Comparison of ENCODE assay signal across 15 mouse cellular contexts in genomic region chr7:122558085-122558811, GRCm38 (mm10).
DNase-seq lines count a peak whose midpoint lies in the region; ATAC-seq and TF ChIP-seq lines count a peak whose summit lies in the region.
"Had no signal": no experiment of that assay in that cellular context is flagged by ENCODE, and none has a peak within 500 bp of the region (broad histone marks: within the 10 kb centered on the region; RNA-seq: fewer than 3 reads in every experiment).

No protein-coding gene starts in this region.

- H3K4me2 ChIP-seq in hindbrain, postnatal 0 days (ENCODE audit: low read depth, low read length): no peak overlapping the region
- 0 out of 2 replicates have a peak overlapping the region, but pooled peaks have one; percentile 2 for H3K4me2 ChIP-seq in forebrain, embryonic 12.5 days
- H3K4me2 ChIP-seq in hindbrain, embryonic 16.5 days (ENCODE audit: low read length): no peak overlapping the region
- H3K4me2 ChIP-seq: limb, embryonic 12.5 days had no signal

- no peaks in the 10 kb centered on the region for H3K36me3 ChIP-seq in hindbrain, embryonic 10.5 days
- no peaks in the 10 kb centered on the region for H3K36me3 ChIP-seq in hindbrain, postnatal 0 days (ENCODE audit: insufficient read depth, low read length)
- H3K36me3 ChIP-seq in forebrain, embryonic 12.5 days (replicated peaks): no peaks in the 10 kb centered on the region
- H3K36me3 ChIP-seq in hindbrain, embryonic 16.5 days (ENCODE audit: control insufficient read depth, insufficient read depth, low read length): no peaks in the 10 kb centered on the region
- H3K36me3 ChIP-seq: limb, embryonic 12.5 days had no signal

- H3K9ac ChIP-seq in hindbrain, postnatal 0 days (replicated peaks; ENCODE audit: low read length): no peak overlapping the region
- no peak overlapping the region for H3K9ac ChIP-seq in forebrain, embryonic 12.5 days
- no peak overlapping the region for H3K9ac ChIP-seq in hindbrain, embryonic 16.5 days (ENCODE audit: low read depth, low read length)
- H3K9ac ChIP-seq: limb, embryonic 12.5 days; liver, embryonic 14.5 days had no signal

- intact Hi-C loops in heart, postnatal 14 days (cut with DNase I): no loop called here

- H3K9me3 ChIP-seq in hindbrain, embryonic 10.5 days: no peaks in the 10 kb centered on the region
- H3K9me3 ChIP-seq in hindbrain, postnatal 0 days (ENCODE audit: low read length): no peaks in the 10 kb centered on the region
- H3K9me3 ChIP-seq in forebrain, embryonic 12.5 days: no peaks in the 10 kb centered on the region
- no peaks in the 10 kb centered on the region for H3K9me3 ChIP-seq in hindbrain, embryonic 16.5 days (ENCODE audit: control insufficient read depth, low read length)
- H3K9me3 ChIP-seq: limb, embryonic 12.5 days had no signal

- 40% methylated on average over 7 of the region's 7 CpGs for WGBS in hindbrain, embryonic 10.5 days
- WGBS in hindbrain, postnatal 0 days: 47% methylated on average over 7 of the region's 7 CpGs
- WGBS in forebrain, embryonic 12.5 days: 26% methylated on average over 7 of the region's 7 CpGs
- 37% methylated on average over 7 of the region's 7 CpGs for WGBS in hindbrain, embryonic 16.5 days

- no peak for ATAC-seq in hindbrain, postnatal 0 days
- ATAC-seq in forebrain, embryonic 12.5 days (ENCODE audit: low FRiP score): peak; percentile 78
- ATAC-seq in hindbrain, embryonic 16.5 days: peak; percentile 2; the same call in 1 of the 2 replicates
- ATAC-seq: Patski had no signal

- no peak for TF ChIP-seq CTCF in hindbrain, postnatal 0 days (IDR thresholded peaks at IDR 0.05; ENCODE audit: low read depth)
- no peak for TF ChIP-seq CTCF in brain, embryonic 14.5 days (IDR thresholded peaks at IDR 0.05; ENCODE audit: borderline replicate concordance, extremely low read depth, insufficient read depth, insufficient read length)

- peaks cover 23% of the 10 kb centered on the region for H3K4me1 ChIP-seq in hindbrain, embryonic 10.5 days (replicated peaks)
- H3K4me1 ChIP-seq in hindbrain, postnatal 0 days (ENCODE audit: insufficient read depth, low read length): no peaks in the 10 kb centered on the region
- peaks cover 25% of the 10 kb centered on the region for H3K4me1 ChIP-seq in forebrain, embryonic 12.5 days
- H3K4me1 ChIP-seq in hindbrain, embryonic 16.5 days (ENCODE audit: control insufficient read depth, insufficient read depth, low read depth, low read length): peaks cover 3% of the 10 kb centered on the region

- H3K27ac ChIP-seq in hindbrain, embryonic 10.5 days: peak overlapping the region; percentile 64
- no peak overlapping the region for H3K27ac ChIP-seq in hindbrain, postnatal 0 days
- peak overlapping the region; percentile 65 for H3K27ac ChIP-seq in forebrain, embryonic 12.5 days
- H3K27ac ChIP-seq in hindbrain, embryonic 16.5 days (ENCODE audit: low read depth, low read length): no peak overlapping the region
- H3K27ac ChIP-seq: kidney, postnatal 0 days; limb, embryonic 12.5 days; liver, embryonic 14.5 days had no signal

- no peaks in the 10 kb centered on the region for H3K27me3 ChIP-seq in hindbrain, embryonic 10.5 days (ENCODE audit: insufficient read depth, poor library complexity, severe bottlenecking)
- H3K27me3 ChIP-seq in hindbrain, postnatal 0 days (ENCODE audit: insufficient read depth, low read length): no peaks in the 10 kb centered on the region
- 0 out of 2 replicates have a peak, but pooled peaks cover 4% of the 10 kb centered on the region for H3K27me3 ChIP-seq in forebrain, embryonic 12.5 days
- no peaks in the 10 kb centered on the region for H3K27me3 ChIP-seq in hindbrain, embryonic 16.5 days (replicated peaks; ENCODE audit: control insufficient read depth, insufficient read depth, low read length)
- H3K27me3 ChIP-seq: limb, embryonic 12.5 days; Patski had no signal

- TF ChIP-seq POLR2A in brain, embryonic 14.5 days (IDR thresholded peaks at IDR 0.05; ENCODE audit: borderline replicate concordance, extremely low read depth, insufficient read depth, insufficient read length, poor library complexity, severe bottlenecking): no peak

- no peak overlapping the region for H3K4me3 ChIP-seq in hindbrain, embryonic 10.5 days
- no peak overlapping the region for H3K4me3 ChIP-seq in hindbrain, postnatal 0 days (ENCODE audit: low read length)
- no peak overlapping the region for H3K4me3 ChIP-seq in forebrain, embryonic 12.5 days (replicated peaks)
- H3K4me3 ChIP-seq in hindbrain, embryonic 16.5 days (ENCODE audit: low read length): no peak overlapping the region
- H3K4me3 ChIP-seq: erythroblast, embryonic 14.5 days; limb, embryonic 12.5 days had no signal

- DNase-seq in hindbrain, embryonic 10.5 days (ENCODE audit: low spot score): peak; percentile 13
- no peak for DNase-seq in hindbrain, postnatal 0 days (ENCODE audit: low spot score)
- peak; percentile 82 for DNase-seq in brain, embryonic 14.5 days (ENCODE audit: low read depth)
- DNase-seq in heart, postnatal 14 days: no peak
- DNase-seq in frontal cortex, postnatal 14 days (ENCODE audit: low spot score in 2 of 2): no peak
- DNase-seq: cerebellum, adult 18-20 months; heart, adult 11 months; right cerebral cortex, adult 18-20 months had no signal

Comparison
In these comparisons a context has a peak if more than half of its experiments do, and no peak if none do; other contexts are left out.
1. DNase-seq: peak in hindbrain, embryonic 10.5 days (single experiment) and brain, embryonic 14.5 days (single experiment); none in hindbrain, postnatal 0 days (single experiment), heart, postnatal 14 days (0 of 2) and frontal cortex, postnatal 14 days (0 of 2).
2. H3K27ac ChIP-seq: peak in hindbrain, embryonic 10.5 days (single experiment) and forebrain, embryonic 12.5 days (single experiment); none in hindbrain, postnatal 0 days (single experiment) and hindbrain, embryonic 16.5 days (single experiment).